In the genomic region with DNA sequence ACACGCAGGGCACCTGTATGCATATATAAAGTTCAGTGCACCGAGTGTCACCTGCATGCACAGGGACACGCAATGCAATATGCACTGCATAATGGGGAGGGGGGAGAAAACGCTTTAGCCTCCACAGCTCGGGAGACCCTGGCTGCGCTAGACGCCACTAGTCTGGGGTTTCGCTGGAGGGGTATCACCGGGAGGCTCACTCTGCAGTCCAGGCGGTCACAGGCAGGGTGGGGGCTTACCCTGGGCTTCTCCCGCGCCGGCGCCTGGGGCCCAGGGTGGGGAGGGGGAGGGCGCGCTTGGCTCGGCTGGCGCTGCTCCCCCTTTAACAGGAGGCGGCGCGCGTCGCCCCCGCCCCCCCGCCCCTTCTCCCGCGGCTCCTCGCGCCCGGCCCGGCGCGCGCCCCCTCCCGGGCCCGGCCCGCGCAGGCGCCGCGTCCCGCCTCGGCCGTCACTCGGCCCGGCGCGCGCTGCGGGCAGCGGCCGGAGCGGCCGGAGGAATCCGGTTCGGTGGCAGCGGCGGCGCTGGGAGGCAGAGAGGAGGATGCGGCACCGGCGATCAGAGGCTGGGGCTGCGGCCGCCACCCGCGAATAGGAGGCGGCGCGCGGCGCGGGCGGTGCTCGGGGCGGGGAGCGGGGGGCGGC, we compare ENCODE assay signal across 8 mouse cellular contexts. TPM values are rescaled to one million over a fixed set of nuclear protein-coding genes. Genes with fewer than 3 reads are reported as not detected.
A peak's percentile ranks its signal among the peaks of the same experiment; 100 is the strongest.
DNase-seq lines count a peak whose midpoint lies in the region; ATAC-seq and TF ChIP-seq lines count a peak whose summit lies in the region.

Gene Adgrb2, plus strand, starts transcription at position 450 of the 641 bp plus-strand sequence.

- no peaks in the 10 kb centered on the region for H3K36me3 ChIP-seq in embryonic facial prominence, embryonic 11.5 days (replicated peaks; ENCODE audit: control insufficient read depth, insufficient read depth, low read depth, low read length)
- no peaks in the 10 kb centered on the region for H3K36me3 ChIP-seq in hindbrain, embryonic 16.5 days (ENCODE audit: control insufficient read depth, insufficient read depth, low read length)
- H3K36me3 ChIP-seq in limb, embryonic 13.5 days, result no peaks in the 10 kb centered on the region
- H3K36me3 ChIP-seq in neural tube, embryonic 12.5 days, result no peaks in the 10 kb centered on the region

- H3K4me3 ChIP-seq in gastrocnemius, adult 2 months, result peak within 1 kb of the TSS; percentile 83
- peak within 1 kb of the TSS; percentile 54 for H3K4me3 ChIP-seq in embryonic facial prominence, embryonic 11.5 days (ENCODE audit: low read depth, low read length)
- peak within 1 kb of the TSS; percentile 86 for H3K4me3 ChIP-seq in hindbrain, embryonic 16.5 days (ENCODE audit: low read length)
- peak within 1 kb of the TSS; percentile 67 for H3K4me3 ChIP-seq in limb, embryonic 13.5 days
- peak within 1 kb of the TSS; percentile 75 for H3K4me3 ChIP-seq in neural tube, embryonic 12.5 days

- H3K9ac ChIP-seq in embryonic facial prominence, embryonic 11.5 days (replicated peaks; ENCODE audit: low read length), result peak within 1 kb of the TSS; percentile 72
- peak within 1 kb of the TSS; percentile 93 for H3K9ac ChIP-seq in hindbrain, embryonic 16.5 days (ENCODE audit: low read depth, low read length)
- H3K9ac ChIP-seq in limb, embryonic 13.5 days, result peak within 1 kb of the TSS; percentile 77
- H3K9ac ChIP-seq in neural tube, embryonic 12.5 days, result peak within 1 kb of the TSS; percentile 86

- WGBS in embryonic facial prominence, embryonic 11.5 days, result under 1% methylated on average over 22 of the region's 77 CpGs
- WGBS in hindbrain, embryonic 16.5 days, result under 1% methylated on average over 18 of the region's 77 CpGs
- under 1% methylated on average over 35 of the region's 77 CpGs for WGBS in limb, embryonic 13.5 days
- under 1% methylated on average over 45 of the region's 77 CpGs for WGBS in neural tube, embryonic 12.5 days

- peak within 1 kb of the TSS; percentile 99 for H3K4me2 ChIP-seq in embryonic facial prominence, embryonic 11.5 days (ENCODE audit: low read depth, low read length)
- peak within 1 kb of the TSS; percentile 91 for H3K4me2 ChIP-seq in hindbrain, embryonic 16.5 days (ENCODE audit: low read length)
- peak within 1 kb of the TSS; percentile 84 for H3K4me2 ChIP-seq in limb, embryonic 13.5 days (replicated peaks)
- peak within 1 kb of the TSS; percentile 94 for H3K4me2 ChIP-seq in neural tube, embryonic 12.5 days (replicated peaks)

- DNase-seq in gastrocnemius, adult 2 months, result peak; percentile 59
- DNase-seq in gastrocnemius, adult 8-10 months (ENCODE audit: low spot score in 2 of 2), result no peak
- peak; percentile 60 for DNase-seq in Muller cell, postnatal 12 days (ENCODE audit: inconsistent ontology term)
- DNase-seq in embryonic facial prominence, embryonic 11.5 days (ENCODE audit: low spot score), result peak; percentile 61
- DNase-seq in ovary, adult 18-20 months (ENCODE audit: low spot score), result no peak

- peak; percentile 45 for ATAC-seq in embryonic facial prominence, embryonic 11.5 days (replicated peaks; ENCODE audit: insufficient number of reproducible peaks, low FRiP score, low TSS enrichment, low read depth)
- peak; percentile 52 for ATAC-seq in hindbrain, embryonic 16.5 days
- peak; percentile 33 for ATAC-seq in limb, embryonic 13.5 days (ENCODE audit: low FRiP score, low read depth)
- peak; percentile 23; the same call in 1 of the 2 replicates for ATAC-seq in neural tube, embryonic 12.5 days (ENCODE audit: low FRiP score, low read depth)

- H3K27ac ChIP-seq in gastrocnemius, adult 2 months, result no peak within 1 kb of the TSS
- no peak within 1 kb of the TSS for H3K27ac ChIP-seq in embryonic facial prominence, embryonic 11.5 days (replicated peaks; ENCODE audit: low read depth, low read length)
- peak within 1 kb of the TSS; percentile 89 for H3K27ac ChIP-seq in hindbrain, embryonic 16.5 days (ENCODE audit: low read depth, low read length)
- H3K27ac ChIP-seq in limb, embryonic 13.5 days, result no peak within 1 kb of the TSS
- no peak within 1 kb of the TSS for H3K27ac ChIP-seq in neural tube, embryonic 12.5 days

- no peaks in the 10 kb centered on the region for H3K9me3 ChIP-seq in embryonic facial prominence, embryonic 11.5 days (replicated peaks; ENCODE audit: control insufficient read depth, low read length)
- no peaks in the 10 kb centered on the region for H3K9me3 ChIP-seq in hindbrain, embryonic 16.5 days (ENCODE audit: control insufficient read depth, low read length)
- no peaks in the 10 kb centered on the region for H3K9me3 ChIP-seq in limb, embryonic 13.5 days
- no peaks in the 10 kb centered on the region for H3K9me3 ChIP-seq in neural tube, embryonic 12.5 days

- TF ChIP-seq CTCF in gastrocnemius, adult 2 months (IDR thresholded peaks at IDR 0.05), result no peak

- peaks cover 16% of the 10 kb centered on the region for H3K4me1 ChIP-seq in embryonic facial prominence, embryonic 11.5 days (ENCODE audit: control insufficient read depth, insufficient read depth, low read length)
- H3K4me1 ChIP-seq in hindbrain, embryonic 16.5 days (ENCODE audit: control insufficient read depth, insufficient read depth, low read depth, low read length), result peaks cover 57% of the 10 kb centered on the region
- H3K4me1 ChIP-seq in limb, embryonic 13.5 days, result peaks cover 57% of the 10 kb centered on the region
- peaks cover 68% of the 10 kb centered on the region for H3K4me1 ChIP-seq in neural tube, embryonic 12.5 days

- peaks cover 41% of the 10 kb centered on the region for H3K27me3 ChIP-seq in embryonic facial prominence, embryonic 11.5 days (ENCODE audit: control insufficient read depth, insufficient read depth, low read length)
- H3K27me3 ChIP-seq in hindbrain, embryonic 16.5 days (replicated peaks; ENCODE audit: control insufficient read depth, insufficient read depth, low read length), result no peaks in the 10 kb centered on the region
- H3K27me3 ChIP-seq in limb, embryonic 13.5 days, result peaks cover 89% of the 10 kb centered on the region
- H3K27me3 ChIP-seq in neural tube, embryonic 12.5 days (replicated peaks), result peaks cover 47% of the 10 kb centered on the region

- intact Hi-C loops in gastrocnemius, adult 2 months (cut with DNase I), result loop anchor here (5.0 kb wide), 1 partner anchor 282 kb away; no protein-coding TSS in a partner anchor

RNA-seq across cellular contexts. Expression of gene Adgrb2, which starts in this region (rescaled TPM):
- total RNA-seq in gastrocnemius, adult 2 months (2021), result under 1 TPM; 0.48 to 0.59 TPM
- total RNA-seq in gastrocnemius, adult 8-10 months (2022), result 1 to 10 TPM in 2 of 4 experiments, under 1 TPM in 2; 0.29 to 2.3 (median 1.1) TPM
- polyA plus RNA-seq in embryonic facial prominence, embryonic 11.5 days (2014; fragmentation: Nextera tagmentation; extraction: Ambion mirVana), result 2.1 and 2.2 TPM in 2 replicates
- polyA plus RNA-seq in hindbrain, embryonic 16.5 days (2015; fragmentation: Nextera tagmentation; extraction: Ambion mirVana), result 13.4 and 14.9 TPM in 2 replicates
- polyA plus RNA-seq in limb, embryonic 13.5 days (2015; fragmentation: Nextera tagmentation; extraction: Ambion mirVana), result 4.0 and 4.8 TPM in 2 replicates
- polyA plus RNA-seq in neural tube, embryonic 12.5 days (2016; fragmentation: Nextera tagmentation; extraction: Ambion mirVana), result 9.1 and 11.1 TPM in 2 replicates

Comparison
In these comparisons a context has a peak if more than half of its experiments do, and no peak if none do; other contexts are left out.
1. Peak in DNase-seq and H3K4me3 ChIP-seq in gastrocnemius, adult 2 months; RNA of the gene not detected or under 1 TPM.
2. DNase-seq: peak in Muller cell, postnatal 12 days (single experiment) and embryonic facial prominence, embryonic 11.5 days (single experiment); none in gastrocnemius, adult 8-10 months (0 of 2) and ovary, adult 18-20 months (single experiment).
3. Peak in every context shown above with its lines, with median percentiles within 50 percentile points of each other: H3K4me3 ChIP-seq, ATAC-seq, H3K4me2 ChIP-seq and H3K9ac ChIP-seq.